Mouse (Mus musculus): ENCODE results near the gene 1600015I10Rik.

- no peak for TF ChIP-seq CTCF (IDR thresholded peaks at IDR 0.05; ENCODE audit: low read depth)
- TF ChIP-seq EP300 (IDR thresholded peaks at IDR 0.05; ENCODE audit: low read depth), result no peak
These were observed 16.1 kb upstream of the 1600015I10Rik start for GRCm38 (mm10) chr6:48913587-48913986.
